Mouse (Mus musculus) olfactory bulb, adult 2 months (tissue): ENCODE data around the gene Kalrn. TPM values are rescaled to one million over a fixed set of nuclear protein-coding genes. Genes with fewer than 3 reads are reported as not detected.
A peak's percentile ranks its signal among the peaks of the same experiment; 100 is the strongest.

Experiments
- H3K27ac ChIP-seq: fragments of 200-500 bp; 2 replicates; pipeline ENCODE4 v1.5.1; 2012; ENCODE audit warnings: low read depth, low read length; ENCODE audit not compliant: insufficient read depth
- H3K4me1 ChIP-seq: fragments of 200-500 bp; 2 replicates; pipeline ENCODE4 v1.6.1; 2012; ENCODE audit warnings: low read length; ENCODE audit not compliant: control insufficient read depth, insufficient read depth
- H3K4me3 ChIP-seq: fragments of 200-500 bp; 2 replicates; pipeline ENCODE4 v1.5.1; 2012; ENCODE audit warnings: mild to moderate bottlenecking, low read depth, low read length, moderate library complexity; ENCODE audit not compliant: insufficient read depth
- CTCF ChIP-seq: fragments of 200-500 bp; IDR thresholded peaks from 2 replicates; pipeline ENCODE4 v1.5.1; 2012; ENCODE audit warnings: low read depth, mild to moderate bottlenecking, low read length, moderate library complexity; ENCODE audit not compliant: insufficient read depth
- POLR2A ChIP-seq: fragments of 200-500 bp; IDR thresholded peaks from 2 replicates; pipeline ENCODE4 v1.6.1; 2012; ENCODE audit warnings: mild to moderate bottlenecking, low read depth, low read length, moderate library complexity; ENCODE audit not compliant: insufficient read depth
- WGBS: fragments of 180-500 bp; shearing (Covaris S2); methylation state at CpG from one replicate; pipeline ENCODE4 v1.1.7; 2018; 5-methylcytosine and 5-hydroxymethylcytosine counted together
- polyA plus RNA-seq: library from polyadenylated mRNA; stranded (reverse); fragments of >200 nt; gene quantifications from 2 replicates; pipeline ENCODE4 v1.2.4, GENCODE M21; 2012; ENCODE audit warnings: low replicate concordance; ENCODE audit not compliant: missing spikeins, insufficient read depth, insufficient read length

Gene Kalrn
- polyA plus RNA-seq, 1 experiment = 153 TPM

GRCm38 (mm10) chr16:34592696-34593095 is 19.4 kb upstream of the Kalrn start:
- no peak overlapping the region for H3K27ac ChIP-seq
- H3K4me3 ChIP-seq = no peak overlapping the region
- H3K4me1 ChIP-seq = no peaks in the 10 kb centered on the region
- WGBS = 59% methylated on average over 2 of the region's 2 CpGs
- TF ChIP-seq POLR2A (no peak), CTCF (no peak)

- Histone ChIP-seq H3K4me1 (no peaks in the 10 kb centered on the region), H3K4me3 (no peak overlapping the region), H3K27ac (no peak overlapping the region)
- TF ChIP-seq CTCF = no peak
- no peak for TF ChIP-seq POLR2A
- WGBS = 69% methylated on average over 1 of the region's 1 CpGs
Measured at GRCm38 (mm10) chr16:34591934-34592333, 18.6 kb upstream of the Kalrn start.

- TF ChIP-seq CTCF (no peak), POLR2A (no peak)
- H3K4me3 ChIP-seq = no peak overlapping the region
- no peaks in the 10 kb centered on the region for H3K4me1 ChIP-seq
- no peak overlapping the region for H3K27ac ChIP-seq
- 94% methylated on average over 4 of the region's 4 CpGs for WGBS
Measured at GRCm38 (mm10) chr16:34579671-34580326, 6.5 kb upstream of the Kalrn start.

- H3K4me1 ChIP-seq = peaks cover 12% of the 10 kb centered on the region
- TF ChIP-seq POLR2A = no peak
- no peak for TF ChIP-seq CTCF
- peak overlapping the region; percentile 89 for H3K4me3 ChIP-seq
- WGBS = 1% methylated on average over 42 of the region's 42 CpGs
- H3K27ac ChIP-seq = peak overlapping the region; percentile 66
Measured at GRCm38 (mm10) chr16:34573856-34574491, 642 bp upstream of the Kalrn start.

- Histone ChIP-seq H3K4me1 (peaks cover 19% of the 10 kb centered on the region), H3K4me3 (peak overlapping the region; percentile 89), H3K27ac (peak overlapping the region; percentile 67; the same call in 1 of the 2 replicates)
- TF ChIP-seq CTCF (no peak), POLR2A (no peak)
- WGBS = 1% methylated on average over 61 of the region's 61 CpGs
Measured at GRCm38 (mm10) chr16:34572406-34573150, 754 bp downstream of the Kalrn start.

GRCm38 (mm10) chr16:34571931-34572405 is 1.4 kb downstream of the Kalrn start:
- TF ChIP-seq POLR2A (no peak), CTCF (no peak)
- H3K27ac ChIP-seq = no peak overlapping the region
- peaks cover 21% of the 10 kb centered on the region for H3K4me1 ChIP-seq
- peak overlapping the region; percentile 89 for H3K4me3 ChIP-seq
- 6% methylated on average over 10 of the region's 10 CpGs for WGBS

- WGBS = 67% methylated on average over 2 of the region's 2 CpGs
Measured at GRCm38 (mm10) chr16:34569897-34570296, 3.4 kb downstream of the Kalrn start.

GRCm38 (mm10) chr16:34568831-34569230 is 4.5 kb downstream of the Kalrn start:
- TF ChIP-seq POLR2A (no peak), CTCF (no peak)
- no peak overlapping the region for H3K4me3 ChIP-seq
- WGBS = 51% methylated on average over 6 of the region's 6 CpGs
- H3K27ac ChIP-seq = no peak overlapping the region
- peaks cover 24% of the 10 kb centered on the region for H3K4me1 ChIP-seq

More at GRCm38 (mm10) chr16:34569897-34570296, 3.4 kb downstream of the Kalrn start:
- TF ChIP-seq CTCF = no peak
- TF ChIP-seq POLR2A = no peak
- Histone ChIP-seq H3K4me3 (no peak overlapping the region), H3K27ac (no peak overlapping the region), H3K4me1 (peaks cover 26% of the 10 kb centered on the region)
